Mouse (Mus musculus) heart, adult 2 months (tissue): ENCODE measurements around the gene Rabep2. TPM values are rescaled to one million over a fixed set of nuclear protein-coding genes. Genes with fewer than 3 reads are reported as not detected.

ENCODE experiments used
- DNase-seq, 2 experiments: peaks; one replicate each; pipeline ENCODE4 v3.0.0; 2021
- H3K27ac ChIP-seq: fragments of 200-600 bp; 2 replicates; pipeline ENCODE4 v1.8.1; 2022
- H3K27me3 ChIP-seq: fragments of 200-500 bp; 2 replicates; pipeline ENCODE4 v1.6.1; 2012; ENCODE audit warnings: mild to moderate bottlenecking, low read length, inconsistent platforms, mixed read lengths; ENCODE audit not compliant: control insufficient read depth, insufficient read depth
- H3K36me3 ChIP-seq: fragments of 200-500 bp; 2 replicates; pipeline ENCODE4 v1.6.1; 2012; ENCODE audit warnings: low read length, inconsistent platforms; ENCODE audit not compliant: control insufficient read depth, insufficient read depth
- H3K4me1 ChIP-seq: fragments of 200-500 bp; 2 replicates; pipeline ENCODE4 v1.6.1; 2011; ENCODE audit warnings: low read length; ENCODE audit not compliant: control insufficient read depth, insufficient read depth
- H3K4me3 ChIP-seq: fragments of 200-600 bp; 2 replicates; pipeline ENCODE4 v1.8.1; 2022
- H3K79me2 ChIP-seq: fragments of 200-500 bp; replicated peaks from 2 replicates; pipeline ENCODE4 v1.6.1; 2012; ENCODE audit warnings: mild to moderate bottlenecking, inconsistent platforms, low read length, moderate library complexity, mixed read lengths; ENCODE audit not compliant: control insufficient read depth, insufficient read depth
- H3K9ac ChIP-seq: fragments of 200-500 bp; 2 replicates; pipeline ENCODE4 v1.6.1; 2012; ENCODE audit warnings: low read depth, mild to moderate bottlenecking, control low read depth, inconsistent platforms, low read length, mixed read lengths
- CTCF ChIP-seq: fragments of 200-600 bp; IDR thresholded peaks from 2 replicates; pipeline ENCODE4 v1.8.1; 2022; ENCODE audit warnings: antibody characterized with exemption, mild to moderate bottlenecking, moderate library complexity
- EP300 ChIP-seq: fragments of 200-500 bp; IDR thresholded peaks from 2 replicates; pipeline ENCODE4 v1.6.1; 2011; ENCODE audit warnings: low read depth, low read length, control low read depth; ENCODE audit not compliant: insufficient read depth
- POLR2A ChIP-seq: fragments of 200-500 bp; IDR thresholded peaks from 2 replicates; pipeline ENCODE4 v1.6.1; 2011; ENCODE audit warnings: mild to moderate bottlenecking, low read depth, low read length, control low read depth; ENCODE audit not compliant: insufficient read depth
- WGBS: fragments of 180-500 bp; shearing (Covaris S2); methylation state at CpG from one replicate; pipeline ENCODE4 v1.1.7; 2018; 5-methylcytosine and 5-hydroxymethylcytosine counted together
- intact Hi-C: fragments of 180-260 bp; cut with DNase I; formaldehyde crosslinking; loops from one replicate; pipeline ENCODE4 v1.15.1; 2025
- polyA plus RNA-seq: library from polyadenylated mRNA; depleted of rRNA; stranded (reverse); fragments of >200 nt; gene quantifications from 2 replicates; pipeline ENCODE4 v1.2.3, GENCODE M21; 2012; rRNA removed
- total RNA-seq, 2 experiments: library from RNA; stranded (reverse); gene quantifications; 2 replicates each; pipeline ENCODE4 v1.2.3; 2021

The Rabep2 gene
- total and polyA plus RNA-seq, 3 experiments, result 5.3 to 9.2 (median 6.3) TPM

- TF ChIP-seq POLR2A (no peak), CTCF (no peak), EP300 (no peak)
- Histone ChIP-seq H3K79me2 (no peaks in the 10 kb centered on the region), H3K4me3 (no peak overlapping the region), H3K36me3 (peaks cover 11% of the 10 kb centered on the region), H3K4me1 (no peaks in the 10 kb centered on the region), H3K27ac (no peak overlapping the region), H3K27me3 (no peaks in the 10 kb centered on the region), H3K9ac (no peak overlapping the region)
- no peak for DNase-seq
- intact Hi-C loops, result no loop called here
- WGBS, result 75% methylated on average over 5 of the region's 5 CpGs
Measured at GRCm38 (mm10) chr7:126496475-126496874, 67.9 kb downstream of the Rabep2 start.

- Histone ChIP-seq H3K4me1 (no peaks in the 10 kb centered on the region), H3K27ac (no peak overlapping the region), H3K79me2 (no peaks in the 10 kb centered on the region), H3K9ac (no peak overlapping the region), H3K4me3 (no peak overlapping the region), H3K36me3 (peaks cover 11% of the 10 kb centered on the region), H3K27me3 (no peaks in the 10 kb centered on the region)
- DNase-seq, result no peak
- intact Hi-C loops, result no loop called here
- TF ChIP-seq EP300 (no peak), CTCF (no peak), POLR2A (no peak)
- WGBS, result 90% methylated on average over 12 of the region's 12 CpGs
Measured at GRCm38 (mm10) chr7:126497966-126498365, 69.4 kb downstream of the Rabep2 start.

Other genes starting within 250 kb of the Rabep2 start
- gene Xpo6, start 228.3 kb upstream of the Rabep2 start, total RNA-seq, result 10 to 100 TPM; 16.5 to 16.8 TPM
- gene Xpo6, start 228.3 kb upstream of the Rabep2 start, polyA plus RNA-seq, result 133 and 148 TPM in 2 replicates
- gene Sbk1, start 156.1 kb upstream of the Rabep2 start, total RNA-seq, result 10 to 100 TPM; 61.9 to 87.4 TPM
- 44.5 and 55.4 TPM in 2 replicates for gene Sbk1, start 156.1 kb upstream of the Rabep2 start, polyA plus RNA-seq
- 1 to 10 TPM in 1 of 2 experiments, under 1 TPM in 1; 0.34 to 1.8 TPM for gene Lat, start 59.2 kb upstream of the Rabep2 start, total RNA-seq
- gene Lat, start 59.2 kb upstream of the Rabep2 start, polyA plus RNA-seq, result 1.3 and 4.4 TPM in 2 replicates
- 10 to 100 TPM; 22.3 to 31.9 TPM for gene Spns1, start 51.3 kb upstream of the Rabep2 start, total RNA-seq
- 57.5 and 68.8 TPM in 2 replicates for gene Spns1, start 51.3 kb upstream of the Rabep2 start, polyA plus RNA-seq
- 1 to 10 TPM; 4.0 to 4.9 TPM for gene Nfatc2ip, start 32.0 kb upstream of the Rabep2 start, total RNA-seq
- gene Nfatc2ip, start 32.0 kb upstream of the Rabep2 start, polyA plus RNA-seq, result 3.0 and 5.6 TPM in 2 replicates
- gene Cd19, start 13.9 kb upstream of the Rabep2 start, total RNA-seq, result 1 to 10 TPM in 1 of 2 experiments, under 1 TPM in 1; 0.37 to 1.9 TPM
- 2.1 and 4.6 TPM in 2 replicates for gene Cd19, start 13.9 kb upstream of the Rabep2 start, polyA plus RNA-seq
- gene Atp2a1, start 34.3 kb downstream of the Rabep2 start, total RNA-seq, result 1 to 10 TPM; 1.1 to 1.3 TPM
- gene Atp2a1, start 34.3 kb downstream of the Rabep2 start, polyA plus RNA-seq, result 5.7 and 6.6 TPM in 2 replicates
- gene Sh2b1, start 46.7 kb downstream of the Rabep2 start, total RNA-seq, result 10 to 100 TPM; 42.5 to 46.1 TPM
- gene Sh2b1, start 46.7 kb downstream of the Rabep2 start, polyA plus RNA-seq, result 58.2 and 59.2 TPM in 2 replicates
- 100 to 1,000 TPM; 271 to 314 TPM for gene Tufm, start 58.6 kb downstream of the Rabep2 start, total RNA-seq
- gene Tufm, start 58.6 kb downstream of the Rabep2 start, polyA plus RNA-seq, result 288 and 353 TPM in 2 replicates
- gene Atxn2l, start 74.7 kb downstream of the Rabep2 start, total RNA-seq, result 10 to 100 TPM; 34.0 to 37.6 TPM
- 48.1 and 66.7 TPM in 2 replicates for gene Atxn2l, start 74.7 kb downstream of the Rabep2 start, polyA plus RNA-seq
- 100 to 1,000 TPM; 133 to 159 TPM for gene Eif3c, start 137.7 kb downstream of the Rabep2 start, total RNA-seq
- gene Eif3c, start 137.7 kb downstream of the Rabep2 start, polyA plus RNA-seq, result 59.3 and 72.6 TPM in 2 replicates
- under 1 TPM; 0.32 to 0.39 TPM for gene Apobr, start 156.2 kb downstream of the Rabep2 start, total RNA-seq
- gene Apobr, start 156.2 kb downstream of the Rabep2 start, polyA plus RNA-seq, result 0.47 and 1.1 TPM in 2 replicates
- 10 to 100 TPM; 12.8 to 12.9 TPM for gene Cln3, start 157.1 kb downstream of the Rabep2 start, total RNA-seq
- 30.0 and 33.2 TPM in 2 replicates for gene Cln3, start 157.1 kb downstream of the Rabep2 start, polyA plus RNA-seq
- gene Il27, start 166.2 kb downstream of the Rabep2 start, total RNA-seq, result not detected
- gene Il27, start 166.2 kb downstream of the Rabep2 start, polyA plus RNA-seq, result not detected in 2 replicates
- gene Nupr1, start 202.1 kb downstream of the Rabep2 start, total RNA-seq, result 1 to 10 TPM; 4.8 to 6.5 TPM
- gene Nupr1, start 202.1 kb downstream of the Rabep2 start, polyA plus RNA-seq, result 10.5 and 13.9 TPM in 2 replicates
- gene Sgf29, start 220.6 kb downstream of the Rabep2 start, total RNA-seq, result 10 to 100 TPM; 21.6 to 23.4 TPM
- 23.7 and 25.5 TPM in 2 replicates for gene Sgf29, start 220.6 kb downstream of the Rabep2 start, polyA plus RNA-seq
- gene Sult1a1, start 247.7 kb downstream of the Rabep2 start, total RNA-seq, result 10 to 100 TPM; 34.1 to 34.3 TPM
- gene Sult1a1, start 247.7 kb downstream of the Rabep2 start, polyA plus RNA-seq, result 53.6 and 56.6 TPM in 2 replicates